Mouse (Mus musculus) bone marrow macrophage, adult 2 months (primary cell): ENCODE results near the gene Smim14.
A peak's percentile ranks its signal among the peaks of the same experiment; 100 is the strongest.

ENCODE experiments used
- CTCF ChIP-seq: IDR thresholded peaks from 2 replicates; pipeline ENCODE4 v1.5.1; 2012; ENCODE audit warnings: low read depth, mild to moderate bottlenecking, low read length, moderate library complexity
- POLR2A ChIP-seq: IDR thresholded peaks from 2 replicates; pipeline ENCODE4 v1.6.1; 2012; ENCODE audit warnings: mild to moderate bottlenecking, low read depth, low read length, borderline replicate concordance

GRCm38 (mm10) chr5:65536751-65537419, at the start of gene Smim14, which contains the start of gene Ube2k:
- TF ChIP-seq CTCF (no peak), POLR2A (peak; percentile 82)
